Mouse (Mus musculus) midbrain, embryonic 11.5 days (tissue): ENCODE data around the gene Crtam. TPM values are rescaled to one million over a fixed set of nuclear protein-coding genes. Genes with fewer than 3 reads are reported as not detected.

Experiments used
- ATAC-seq: fragments of 200-750 bp; cut with Nextera tagmentation; 2 replicates; pipeline ENCODE4 v1.8.0; 2017; ENCODE audit warnings: moderate TSS enrichment, moderate library complexity; ENCODE audit not compliant: low FRiP score
- DNase-seq: peaks from one replicate; pipeline ENCODE4 v3.0.0; 2015; ENCODE audit warnings: low spot score; ENCODE audit errors: missing footprints
- H3K27ac ChIP-seq: fragments of 300-500 bp; sonication (generic); 2 replicates; pipeline ENCODE4 v1.5.1; 2014; ENCODE audit warnings: low read depth, low read length
- H3K27me3 ChIP-seq: fragments of 300-500 bp; sonication (generic); 2 replicates; pipeline ENCODE4 v1.6.1; 2014; ENCODE audit warnings: mild to moderate bottlenecking, low read length, moderate library complexity, mixed read lengths; ENCODE audit not compliant: control insufficient read depth, insufficient read depth
- H3K36me3 ChIP-seq: fragments of 300-500 bp; sonication (generic); 2 replicates; pipeline ENCODE4 v1.6.1; 2014; ENCODE audit warnings: mild to moderate bottlenecking, low read length, moderate library complexity, mixed read lengths; ENCODE audit not compliant: control insufficient read depth, insufficient read depth
- H3K4me1 ChIP-seq: fragments of 300-500 bp; sonication (generic); 2 replicates; pipeline ENCODE4 v1.6.1; 2014; ENCODE audit warnings: low read length; ENCODE audit not compliant: control insufficient read depth, insufficient read depth
- H3K4me2 ChIP-seq: fragments of 300-500 bp; sonication (generic); 2 replicates; pipeline ENCODE4 v1.6.1; 2014; ENCODE audit warnings: mild to moderate bottlenecking, moderate library complexity
- H3K4me3 ChIP-seq: fragments of 300-500 bp; sonication (generic); 2 replicates; pipeline ENCODE4 v1.5.1; 2014; ENCODE audit warnings: low read depth, low read length
- H3K9ac ChIP-seq: fragments of 300-500 bp; sonication (generic); 2 replicates; pipeline ENCODE4 v1.6.1; 2014; ENCODE audit warnings: low read length
- H3K9me3 ChIP-seq: fragments of 300-500 bp; sonication (generic); 2 replicates; pipeline ENCODE4 v1.6.1; 2016; ENCODE audit warnings: low read length; ENCODE audit not compliant: control insufficient read depth
- WGBS: fragments of 180-500 bp; shearing (Covaris S2); extraction: QIAGEN DNeasy Blood & Tissue Kit; methylation state at CpG from one replicate; pipeline ENCODE4 v1.1.7; 2014; 5-methylcytosine and 5-hydroxymethylcytosine counted together
- polyA plus RNA-seq: library from polyadenylated mRNA; unstranded; fragments of >200 nt; fragmentation: Nextera tagmentation; extraction: Ambion mirVana; gene quantifications from 2 replicates; pipeline ENCODE4 v1.2.1, GENCODE M21; 2014

Gene Crtam
- polyA plus RNA-seq, 1 experiment from 2014 or later: 0.07 TPM

GRCm38 (mm10) chr9:41044626-41045025, 40.2 kb upstream of the Crtam start:
- ATAC-seq (peak; percentile 24; the same call in 1 of the 2 replicates), DNase-seq (peak; percentile 97)
- H3K4me3 ChIP-seq: no peak overlapping the region
- no peaks in the 10 kb centered on the region for H3K27me3 ChIP-seq
- no peak overlapping the region for H3K27ac ChIP-seq
- H3K9ac ChIP-seq: no peak overlapping the region
- no peaks in the 10 kb centered on the region for H3K36me3 ChIP-seq
- no peaks in the 10 kb centered on the region for H3K4me1 ChIP-seq
- WGBS: 24% methylated on average over 3 of the region's 3 CpGs
- H3K9me3 ChIP-seq: no peaks in the 10 kb centered on the region
- no peak overlapping the region for H3K4me2 ChIP-seq

GRCm38 (mm10) chr9:41043641-41044040, 39.2 kb upstream of the Crtam start:
- Histone ChIP-seq H3K4me3 (no peak overlapping the region), H3K27ac (no peak overlapping the region), H3K4me1 (no peaks in the 10 kb centered on the region), H3K9ac (no peak overlapping the region), H3K4me2 (no peak overlapping the region), H3K36me3 (no peaks in the 10 kb centered on the region), H3K9me3 (no peaks in the 10 kb centered on the region), H3K27me3 (no peaks in the 10 kb centered on the region)
- no peak for DNase-seq
- WGBS: 82% methylated on average over 5 of the region's 5 CpGs
- no peak for ATAC-seq

GRCm38 (mm10) chr9:41041404-41041803, 37.0 kb upstream of the Crtam start:
- Histone ChIP-seq H3K4me3 (no peak overlapping the region), H3K4me2 (no peak overlapping the region), H3K27me3 (no peaks in the 10 kb centered on the region), H3K4me1 (no peaks in the 10 kb centered on the region), H3K27ac (no peak overlapping the region), H3K9ac (no peak overlapping the region), H3K9me3 (no peaks in the 10 kb centered on the region), H3K36me3 (no peaks in the 10 kb centered on the region)
- 92% methylated on average over 3 of the region's 3 CpGs for WGBS
- DNase-seq (no peak), ATAC-seq (no peak)

GRCm38 (mm10) chr9:41038150-41038664, 33.8 kb upstream of the Crtam start:
- 62% methylated on average over 9 of the region's 9 CpGs for WGBS
- DNase-seq (peak; percentile 68), ATAC-seq (no peak)
- H3K27me3 ChIP-seq: no peaks in the 10 kb centered on the region
- no peak overlapping the region for H3K4me2 ChIP-seq
- H3K9me3 ChIP-seq: no peaks in the 10 kb centered on the region
- H3K4me1 ChIP-seq: no peaks in the 10 kb centered on the region
- no peaks in the 10 kb centered on the region for H3K36me3 ChIP-seq
- no peak overlapping the region for H3K9ac ChIP-seq
- no peak overlapping the region for H3K4me3 ChIP-seq
- H3K27ac ChIP-seq: no peak overlapping the region

- ATAC-seq (peak; percentile 67), DNase-seq (no peak)
- Histone ChIP-seq H3K4me1 (no peaks in the 10 kb centered on the region), H3K9ac (no peak overlapping the region), H3K4me3 (no peak overlapping the region), H3K9me3 (no peaks in the 10 kb centered on the region), H3K27me3 (no peaks in the 10 kb centered on the region), H3K36me3 (no peaks in the 10 kb centered on the region), H3K4me2 (no peak overlapping the region), H3K27ac (peak overlapping the region; percentile 20)
- 58% methylated on average over 18 of the region's 18 CpGs for WGBS
Observed at GRCm38 (mm10) chr9:41031590-41032489, 27.4 kb upstream of the Crtam start.

- Histone ChIP-seq H3K36me3 (no peaks in the 10 kb centered on the region), H3K9me3 (no peaks in the 10 kb centered on the region), H3K4me3 (no peak overlapping the region), H3K4me1 (no peaks in the 10 kb centered on the region), H3K27me3 (no peaks in the 10 kb centered on the region), H3K27ac (no peak overlapping the region), H3K9ac (no peak overlapping the region), H3K4me2 (no peak overlapping the region)
- DNase-seq (no peak), ATAC-seq (no peak)
- 82% methylated on average over 6 of the region's 6 CpGs for WGBS
Observed at GRCm38 (mm10) chr9:41029827-41030226, 25.4 kb upstream of the Crtam start.

GRCm38 (mm10) chr9:41028470-41028869, 24.0 kb upstream of the Crtam start:
- Histone ChIP-seq H3K4me2 (no peak overlapping the region), H3K4me3 (no peak overlapping the region), H3K27me3 (no peaks in the 10 kb centered on the region), H3K4me1 (no peaks in the 10 kb centered on the region), H3K9ac (no peak overlapping the region), H3K27ac (no peak overlapping the region), H3K9me3 (no peaks in the 10 kb centered on the region), H3K36me3 (no peaks in the 10 kb centered on the region)
- ATAC-seq (no peak), DNase-seq (peak; percentile 93)
- 43% methylated on average over 5 of the region's 5 CpGs for WGBS

- no peak overlapping the region for H3K4me3 ChIP-seq
- no peaks in the 10 kb centered on the region for H3K9me3 ChIP-seq
- no peak overlapping the region for H3K9ac ChIP-seq
- H3K4me1 ChIP-seq: no peaks in the 10 kb centered on the region
- no peak for ATAC-seq
- no peaks in the 10 kb centered on the region for H3K27me3 ChIP-seq
- 71% methylated on average over 3 of the region's 3 CpGs for WGBS
- no peaks in the 10 kb centered on the region for H3K36me3 ChIP-seq
- no peak overlapping the region for H3K4me2 ChIP-seq
- no peak overlapping the region for H3K27ac ChIP-seq
- no peak for DNase-seq
Observed at GRCm38 (mm10) chr9:41021690-41022089, 17.3 kb upstream of the Crtam start.

GRCm38 (mm10) chr9:41020486-41020885, 16.1 kb upstream of the Crtam start:
- H3K36me3 ChIP-seq: no peaks in the 10 kb centered on the region
- no peak overlapping the region for H3K27ac ChIP-seq
- no peak overlapping the region for H3K4me3 ChIP-seq
- H3K9me3 ChIP-seq: no peaks in the 10 kb centered on the region
- no peak overlapping the region for H3K9ac ChIP-seq
- no peak overlapping the region for H3K4me2 ChIP-seq
- no peaks in the 10 kb centered on the region for H3K4me1 ChIP-seq
- no peaks in the 10 kb centered on the region for H3K27me3 ChIP-seq
- ATAC-seq (no peak), DNase-seq (no peak)
- WGBS: 88% methylated on average over 3 of the region's 3 CpGs
